Mouse (Mus musculus): Measurements from ENCODE around the gene Anxa11.

DNA sequence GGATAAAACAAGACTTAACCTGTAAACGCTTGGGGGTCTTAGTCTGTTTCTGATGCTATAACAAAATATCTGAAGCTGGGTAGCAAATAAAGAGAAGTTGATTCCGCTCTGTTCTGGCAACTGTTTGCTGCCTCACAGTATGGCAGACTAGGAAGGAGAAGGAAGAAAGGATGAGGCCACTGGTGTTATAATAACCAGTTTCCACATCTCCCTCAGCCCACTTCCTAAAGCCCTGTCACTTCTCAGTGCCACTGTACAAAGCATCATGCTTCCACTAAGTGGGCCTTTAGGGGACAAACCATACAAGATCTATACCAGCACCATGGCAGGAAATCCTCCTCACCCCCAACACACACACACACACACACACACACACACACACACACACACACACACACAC, 8.5 kb downstream of the Anxa11 start:
- no peak for TF ChIP-seq USF1 (IDR thresholded peaks at IDR 0.05; ENCODE audit: low read depth, low read length)
- no peak for TF ChIP-seq MAFK (IDR thresholded peaks at IDR 0.05; ENCODE audit: borderline replicate concordance, low read depth, low read length)
- TF ChIP-seq POLR2A (IDR thresholded peaks at IDR 0.05; ENCODE audit: control insufficient read depth in 1 of 2, insufficient read depth in 1 of 2, low read depth in 1 of 2, low read length in 2 of 2, poor library complexity in 1 of 2), result no peak
- TF ChIP-seq HCFC1 (IDR thresholded peaks at IDR 0.05; ENCODE audit: low read depth, low read length), result no peak
- TF ChIP-seq E2F4 (IDR thresholded peaks at IDR 0.05; ENCODE audit: borderline replicate concordance, low read depth, low read length), result no peak
- no peak for TF ChIP-seq GATA1 (IDR thresholded peaks at IDR 0.05; ENCODE audit: low read depth, low read length)
- TF ChIP-seq ZNF384 (IDR thresholded peaks at IDR 0.05; ENCODE audit: low read depth, low read length), result no peak
- TF ChIP-seq CTCF (IDR thresholded peaks at IDR 0.05 in 2 of 3, conservative IDR thresholded peaks at IDR 0.05 in 1 of 3; ENCODE audit: control insufficient read depth in 1 of 3, insufficient read depth in 1 of 3, low read depth in 2 of 3, low read length in 3 of 3, poor library complexity in 1 of 3, severe bottlenecking in 1 of 3), result no peak
- no peak for TF ChIP-seq ETS1 (IDR thresholded peaks at IDR 0.05; ENCODE audit: low read depth, low read length)
- TF ChIP-seq TAL1 (IDR thresholded peaks at IDR 0.05; ENCODE audit: low read length), result no peak
- TF ChIP-seq CHD2 (IDR thresholded peaks at IDR 0.05; ENCODE audit: low read length), result no peak
- no peak for TF ChIP-seq EP300 (IDR thresholded peaks at IDR 0.05; ENCODE audit: low read depth in 1 of 2, low read length in 2 of 2)
- no peak for TF ChIP-seq MEF2A (IDR thresholded peaks at IDR 0.05; ENCODE audit: extremely low read depth, insufficient replicate concordance, low read depth, low read length, poor library complexity, severe bottlenecking)

All from MEL (cell line).